In genomic region chr16:21272748-21273147, GRCm38 (mm10) we compare ENCODE assay signal across 17 mouse cellular contexts.
A peak's percentile ranks its signal among the peaks of the same experiment; 100 is the strongest.
DNase-seq lines count a peak whose midpoint lies in the region; ATAC-seq and TF ChIP-seq lines count a peak whose summit lies in the region.
"Had no signal": no experiment of that assay in that cellular context is flagged by ENCODE, and none has a peak within 500 bp of the region (broad histone marks: within the 10 kb centered on the region; RNA-seq: fewer than 3 reads in every experiment).

No protein-coding gene starts in this region.

- 42% methylated on average over 4 of the region's 4 CpGs for WGBS in heart, embryonic 10.5 days
- WGBS in embryonic facial prominence, embryonic 13.5 days: 50% methylated on average over 4 of the region's 4 CpGs

- no peak for TF ChIP-seq CTCF in layer of hippocampus, adult 2 months (conservative IDR thresholded peaks at IDR 0.05)

- DNase-seq in heart, embryonic 10.5 days (ENCODE audit: low spot score): no peak
- DNase-seq in heart, postnatal 25 days (ENCODE audit: low spot score): no peak
- no peak for DNase-seq in layer of hippocampus, adult 2 months (ENCODE audit: low spot score in 2 of 2)
- no peak for DNase-seq in layer of hippocampus, adult 9-11 months
- DNase-seq in A20 (ENCODE audit: low read depth, low spot score): peak; percentile 21
- DNase-seq in right cerebral cortex, postnatal 36 days (ENCODE audit: low spot score in 2 of 2): no peak
- DNase-seq: cerebellum, adult 2 months; gastrocnemius, adult 2 months; kidney, adult 18-20 months; lung, postnatal 10 days; thymus, postnatal 14 days had no signal

- H3K36me3 ChIP-seq in heart, embryonic 10.5 days: no peaks in the 10 kb centered on the region
- H3K36me3 ChIP-seq in embryonic facial prominence, embryonic 13.5 days: no peaks in the 10 kb centered on the region
- H3K36me3 ChIP-seq: neural tube, embryonic 13.5 days had no signal

- H3K27ac ChIP-seq in heart, embryonic 10.5 days: peak overlapping the region; percentile 86
- 0 out of 2 replicates have a peak overlapping the region, but pooled peaks have one; percentile 15 for H3K27ac ChIP-seq in layer of hippocampus, adult 2 months
- peak overlapping the region; percentile 80; the same call in 1 of the 2 replicates for H3K27ac ChIP-seq in embryonic facial prominence, embryonic 13.5 days
- H3K27ac ChIP-seq: gastrocnemius, adult 2 months; hindbrain, postnatal 0 days; kidney, postnatal 0 days; liver, embryonic 14.5 days had no signal

- ATAC-seq in embryonic facial prominence, embryonic 13.5 days (ENCODE audit: insufficient number of reproducible peaks, insufficient read depth, low FRiP score, low TSS enrichment, low read depth): no peak
- ATAC-seq in erythroid progenitor cell, adult 5-6 weeks (replicated peaks; ENCODE audit: low FRiP score, poor library complexity, severe bottlenecking): no peak
- ATAC-seq: hindbrain, postnatal 0 days had no signal

- no peaks in the 10 kb centered on the region for H3K27me3 ChIP-seq in heart, embryonic 10.5 days (ENCODE audit: insufficient read depth, poor library complexity, severe bottlenecking)
- H3K27me3 ChIP-seq in embryonic facial prominence, embryonic 13.5 days: no peaks in the 10 kb centered on the region
- H3K27me3 ChIP-seq: neural tube, embryonic 13.5 days had no signal

- no peak overlapping the region for H3K9ac ChIP-seq in embryonic facial prominence, embryonic 13.5 days
- H3K9ac ChIP-seq: liver, embryonic 14.5 days had no signal

- 0 out of 2 replicates have a peak, but pooled peaks cover 3% of the 10 kb centered on the region for H3K9me3 ChIP-seq in heart, embryonic 10.5 days
- H3K9me3 ChIP-seq in embryonic facial prominence, embryonic 13.5 days: no peaks in the 10 kb centered on the region
- H3K9me3 ChIP-seq: neural tube, embryonic 13.5 days had no signal

- H3K4me1 ChIP-seq in heart, embryonic 10.5 days: peaks cover 67% of the 10 kb centered on the region
- H3K4me1 ChIP-seq in embryonic facial prominence, embryonic 13.5 days: peaks cover 42% of the 10 kb centered on the region

- intact Hi-C loops in heart, postnatal 25 days (cut with DNase I): no loop called here

- H3K4me2 ChIP-seq in embryonic facial prominence, embryonic 13.5 days: no peak overlapping the region
- H3K4me2 ChIP-seq: neural tube, embryonic 13.5 days had no signal

- H3K4me3 ChIP-seq in heart, embryonic 10.5 days: no peak overlapping the region
- H3K4me3 ChIP-seq in layer of hippocampus, adult 2 months: no peak overlapping the region
- H3K4me3 ChIP-seq in embryonic facial prominence, embryonic 13.5 days: no peak overlapping the region
- H3K4me3 ChIP-seq: gastrocnemius, adult 2 months; neural tube, embryonic 13.5 days had no signal

Comparison
In these comparisons a context has a peak if more than half of its experiments do, and no peak if none do; other contexts are left out.
1. H3K27ac ChIP-seq: peak in every context shown above with its lines; median percentile 86 in heart, embryonic 10.5 days; 80 in embryonic facial prominence, embryonic 13.5 days; 15 in layer of hippocampus, adult 2 months.